Mouse (Mus musculus): Measurements from ENCODE around the gene Fxr2. TPM values are rescaled to one million over a fixed set of nuclear protein-coding genes. Genes with fewer than 3 reads are reported as not detected.
A peak's percentile ranks its signal among the peaks of the same experiment; 100 is the strongest.

Gene Fxr2
- polyA plus RNA-seq, 1 experiment from 2014 or later, result 27.8 TPM

MicroRNAs within 50 kb of the gene (microRNA counts, 519-probe panel; counts per million panel counts)
- microRNA mmu-miR-1934 (19.7 counts per million), microRNA mmu-miR-467f (2,714 counts per million, percentile 69 among the panel's probes with 10 or more counts)

Small RNA genes within 50 kb of the gene (microRNA-seq; reads per million reads assigned to microRNA genes)
- gene Mir1934, result 4.6 reads per million, percentile 20 among the genes with 10 or more reads in this experiment
- not detected for gene Mir467f

Other genes with a start within 250 kb of the Fxr2 start
- 151 and 168 TPM in 2 replicates for gene Naa38, start 237.5 kb upstream of the Fxr2 start, polyA plus RNA-seq (2015; fragmentation: Nextera tagmentation; extraction: Ambion mirVana)
- gene Cyb5d1, start 237.4 kb upstream of the Fxr2 start, polyA plus RNA-seq (2015; fragmentation: Nextera tagmentation; extraction: Ambion mirVana), result 28.4 and 31.5 TPM in 2 replicates
- 46.7 and 49.8 TPM in 2 replicates for gene Tmem88, start 234.8 kb upstream of the Fxr2 start, polyA plus RNA-seq (2015; fragmentation: Nextera tagmentation; extraction: Ambion mirVana)
- 22.7 and 23.4 TPM in 2 replicates for gene Kdm6b, start 219.3 kb upstream of the Fxr2 start, polyA plus RNA-seq (2015; fragmentation: Nextera tagmentation; extraction: Ambion mirVana)
- gene Dnah2, start 83.9 kb upstream of the Fxr2 start, polyA plus RNA-seq (2015; fragmentation: Nextera tagmentation; extraction: Ambion mirVana), result 1.1 and 1.2 TPM in 2 replicates
- gene Efnb3, start 72.8 kb upstream of the Fxr2 start, polyA plus RNA-seq (2015; fragmentation: Nextera tagmentation; extraction: Ambion mirVana), result 8.5 and 8.8 TPM in 2 replicates
- gene Wrap53, start 52.7 kb upstream of the Fxr2 start, polyA plus RNA-seq (2015; fragmentation: Nextera tagmentation; extraction: Ambion mirVana), result 28.3 and 28.4 TPM in 2 replicates
- gene Trp53, start 52.6 kb upstream of the Fxr2 start, polyA plus RNA-seq (2015; fragmentation: Nextera tagmentation; extraction: Ambion mirVana), result 168 and 170 TPM in 2 replicates
- 8.4 and 10.1 TPM in 2 replicates for gene Atp1b2, start 27.0 kb upstream of the Fxr2 start, polyA plus RNA-seq (2015; fragmentation: Nextera tagmentation; extraction: Ambion mirVana)
- gene Shbg, start 15.1 kb upstream of the Fxr2 start, polyA plus RNA-seq (2015; fragmentation: Nextera tagmentation; extraction: Ambion mirVana), result not detected in 2 replicates
- 17.8 and 18.6 TPM in 2 replicates for gene Sat2, start 11.0 kb upstream of the Fxr2 start, polyA plus RNA-seq (2015; fragmentation: Nextera tagmentation; extraction: Ambion mirVana)
- gene Sox15, start 22.3 kb downstream of the Fxr2 start, polyA plus RNA-seq (2015; fragmentation: Nextera tagmentation; extraction: Ambion mirVana), result 0.24 and 0.25 TPM in 2 replicates
- 66.2 and 66.7 TPM in 2 replicates for gene Mpdu1, start 29.7 kb downstream of the Fxr2 start, polyA plus RNA-seq (2015; fragmentation: Nextera tagmentation; extraction: Ambion mirVana)
- gene Cd68, start 33.2 kb downstream of the Fxr2 start, polyA plus RNA-seq (2015; fragmentation: Nextera tagmentation; extraction: Ambion mirVana), result 11.5 and 11.8 TPM in 2 replicates
- 595 and 603 TPM in 2 replicates for gene Eif4a1, start 39.4 kb downstream of the Fxr2 start, polyA plus RNA-seq (2015; fragmentation: Nextera tagmentation; extraction: Ambion mirVana)
- 72.5 and 81.1 TPM in 2 replicates for gene Senp3, start 49.1 kb downstream of the Fxr2 start, polyA plus RNA-seq (2015; fragmentation: Nextera tagmentation; extraction: Ambion mirVana)
- gene Tnfsf13, start 52.8 kb downstream of the Fxr2 start, polyA plus RNA-seq (2015; fragmentation: Nextera tagmentation; extraction: Ambion mirVana), result 1.0 and 1.1 TPM in 2 replicates
- 8.3 and 8.9 TPM in 2 replicates for gene Tnfsf12, start 62.9 kb downstream of the Fxr2 start, polyA plus RNA-seq (2015; fragmentation: Nextera tagmentation; extraction: Ambion mirVana)
- gene Tnfsfm13, start 63.1 kb downstream of the Fxr2 start, polyA plus RNA-seq (2015; fragmentation: Nextera tagmentation; extraction: Ambion mirVana), result 4.3 and 5.9 TPM in 2 replicates
- gene Polr2a, start 125.6 kb downstream of the Fxr2 start, polyA plus RNA-seq (2015; fragmentation: Nextera tagmentation; extraction: Ambion mirVana), result 26.7 and 31.6 TPM in 2 replicates
- gene Slc35g3, start 129.0 kb downstream of the Fxr2 start, polyA plus RNA-seq (2015; fragmentation: Nextera tagmentation; extraction: Ambion mirVana), result 0.19 and 0.26 TPM in 2 replicates
- 2.6 and 3.0 TPM in 2 replicates for gene Zbtb4, start 132.9 kb downstream of the Fxr2 start, polyA plus RNA-seq (2015; fragmentation: Nextera tagmentation; extraction: Ambion mirVana)
- 15.7 and 15.8 TPM in 2 replicates for gene Chrnb1, start 163.0 kb downstream of the Fxr2 start, polyA plus RNA-seq (2015; fragmentation: Nextera tagmentation; extraction: Ambion mirVana)
- gene Fgf11, start 168.9 kb downstream of the Fxr2 start, polyA plus RNA-seq (2015; fragmentation: Nextera tagmentation; extraction: Ambion mirVana), result 1.2 and 1.3 TPM in 2 replicates
- gene Tmem102, start 172.6 kb downstream of the Fxr2 start, polyA plus RNA-seq (2015; fragmentation: Nextera tagmentation; extraction: Ambion mirVana), result 6.3 and 7.3 TPM in 2 replicates
- gene Gm39566, start 182.3 kb downstream of the Fxr2 start, polyA plus RNA-seq (2015; fragmentation: Nextera tagmentation; extraction: Ambion mirVana), result not detected in 2 replicates
- gene Spem2, start 185.5 kb downstream of the Fxr2 start, polyA plus RNA-seq (2015; fragmentation: Nextera tagmentation; extraction: Ambion mirVana), result not detected in 2 replicates
- not detected in 2 replicates for gene Spem1, start 189.2 kb downstream of the Fxr2 start, polyA plus RNA-seq (2015; fragmentation: Nextera tagmentation; extraction: Ambion mirVana)
- 5.5 and 6.5 TPM in 2 replicates for gene Nlgn2, start 204.8 kb downstream of the Fxr2 start, polyA plus RNA-seq (2015; fragmentation: Nextera tagmentation; extraction: Ambion mirVana)
- gene Tmem256, start 205.5 kb downstream of the Fxr2 start, polyA plus RNA-seq (2015; fragmentation: Nextera tagmentation; extraction: Ambion mirVana), result 434 and 473 TPM in 2 replicates
- gene Plscr3, start 213.4 kb downstream of the Fxr2 start, polyA plus RNA-seq (2015; fragmentation: Nextera tagmentation; extraction: Ambion mirVana), result 110 and 119 TPM in 2 replicates
- gene Tnk1, start 225.7 kb downstream of the Fxr2 start, polyA plus RNA-seq (2015; fragmentation: Nextera tagmentation; extraction: Ambion mirVana), result 9.2 and 9.6 TPM in 2 replicates
- not detected in 2 replicates for gene Tmem95, start 245.0 kb downstream of the Fxr2 start, polyA plus RNA-seq (2015; fragmentation: Nextera tagmentation; extraction: Ambion mirVana)
- 8.1 and 8.6 TPM in 2 replicates for gene Kctd11, start 248.4 kb downstream of the Fxr2 start, polyA plus RNA-seq (2015; fragmentation: Nextera tagmentation; extraction: Ambion mirVana)

Measured in lung, embryonic 15.5 days (tissue).